In genomic region chr6:67140645-67141250, GRCm38 (mm10) we compare ENCODE assay signal across 19 mouse cellular contexts.
DNase-seq lines count a peak whose midpoint lies in the region; ATAC-seq lines count a peak whose summit lies in the region.
"Had no signal": no experiment of that assay in that cellular context is flagged by ENCODE, and none has a peak within 500 bp of the region (broad histone marks: within the 10 kb centered on the region; RNA-seq: fewer than 3 reads in every experiment).

No protein-coding gene starts in this region.

- H3K4me1 ChIP-seq in forebrain, embryonic 11.5 days (replicated peaks; ENCODE audit: control insufficient read depth, insufficient read depth, low read length), result no peaks in the 10 kb centered on the region
- H3K4me1 ChIP-seq in forebrain, embryonic 12.5 days, result no peaks in the 10 kb centered on the region
- no peaks in the 10 kb centered on the region for H3K4me1 ChIP-seq in stomach, embryonic 14.5 days (ENCODE audit: control insufficient read depth, insufficient read depth, low read length)
- peaks cover 12% of the 10 kb centered on the region; the same call in 1 of the 2 replicates for H3K4me1 ChIP-seq in kidney, embryonic 15.5 days
- H3K4me1 ChIP-seq: forebrain, embryonic 15.5 days; limb, embryonic 12.5 days; midbrain, embryonic 15.5 days had no signal

- 0 out of 2 replicates have a peak, but pooled peaks have one; percentile 5 for ATAC-seq in forebrain, embryonic 11.5 days (replicated peaks; ENCODE audit: low FRiP score)
- no peak for ATAC-seq in forebrain, embryonic 12.5 days (ENCODE audit: low FRiP score)
- peak; percentile 24; the same call in 1 of the 2 replicates for ATAC-seq in stomach, embryonic 14.5 days (ENCODE audit: insufficient number of reproducible peaks, insufficient read depth, low FRiP score, low read depth)
- no peak for ATAC-seq in kidney, embryonic 15.5 days (replicated peaks; ENCODE audit: low FRiP score)
- ATAC-seq: activated CD4-positive, CD25-positive, alpha-beta regulatory T cell, adult 4 months; forebrain, embryonic 15.5 days; midbrain, embryonic 15.5 days had no signal

- no peak overlapping the region for H3K9ac ChIP-seq in forebrain, embryonic 11.5 days (ENCODE audit: low read length)
- H3K9ac ChIP-seq in forebrain, embryonic 12.5 days, result no peak overlapping the region
- no peak overlapping the region for H3K9ac ChIP-seq in stomach, embryonic 14.5 days (replicated peaks; ENCODE audit: low read depth, low read length)
- H3K9ac ChIP-seq in kidney, embryonic 15.5 days, result no peak overlapping the region
- H3K9ac ChIP-seq: forebrain, embryonic 15.5 days; limb, embryonic 12.5 days; liver, embryonic 14.5 days; midbrain, embryonic 15.5 days had no signal

- no peak overlapping the region for H3K4me2 ChIP-seq in forebrain, embryonic 11.5 days (ENCODE audit: low read depth, low read length, severe bottlenecking)
- no peak overlapping the region for H3K4me2 ChIP-seq in forebrain, embryonic 12.5 days
- H3K4me2 ChIP-seq in stomach, embryonic 14.5 days (replicated peaks; ENCODE audit: low read depth, low read length), result no peak overlapping the region
- no peak overlapping the region for H3K4me2 ChIP-seq in kidney, embryonic 15.5 days
- H3K4me2 ChIP-seq: forebrain, embryonic 15.5 days; limb, embryonic 12.5 days; midbrain, embryonic 15.5 days had no signal

- intact Hi-C loops in heart, postnatal 10 days (cut with DNase I), result loop anchor here (1.0 to 2.0 kb wide), 3 partner anchors 18 to 177 kb away; partner anchors contain the start of gene Gadd45a

- no peak overlapping the region for H3K27ac ChIP-seq in forebrain, embryonic 11.5 days (ENCODE audit: low read depth, low read length)
- H3K27ac ChIP-seq in forebrain, embryonic 12.5 days, result no peak overlapping the region
- H3K27ac ChIP-seq in stomach, embryonic 14.5 days (ENCODE audit: low read length), result no peak overlapping the region
- H3K27ac ChIP-seq in kidney, embryonic 15.5 days, result no peak overlapping the region
- H3K27ac ChIP-seq: forebrain, embryonic 15.5 days; limb, embryonic 12.5 days; liver, embryonic 14.5 days; midbrain, embryonic 15.5 days had no signal

- H3K9me3 ChIP-seq in forebrain, embryonic 11.5 days (ENCODE audit: control insufficient read depth, low read length), result no peaks in the 10 kb centered on the region
- no peaks in the 10 kb centered on the region for H3K9me3 ChIP-seq in forebrain, embryonic 12.5 days
- no peaks in the 10 kb centered on the region for H3K9me3 ChIP-seq in stomach, embryonic 14.5 days (ENCODE audit: control insufficient read depth, low read depth, low read length)
- no peaks in the 10 kb centered on the region for H3K9me3 ChIP-seq in kidney, embryonic 15.5 days (replicated peaks)
- H3K9me3 ChIP-seq: forebrain, embryonic 15.5 days; limb, embryonic 12.5 days; midbrain, embryonic 15.5 days had no signal

- H3K36me3 ChIP-seq in forebrain, embryonic 11.5 days (ENCODE audit: control insufficient read depth, insufficient read depth, low read length), result no peaks in the 10 kb centered on the region
- H3K36me3 ChIP-seq in forebrain, embryonic 12.5 days (replicated peaks), result no peaks in the 10 kb centered on the region
- H3K36me3 ChIP-seq in stomach, embryonic 14.5 days (ENCODE audit: control insufficient read depth, insufficient read depth, low read length), result no peaks in the 10 kb centered on the region
- no peaks in the 10 kb centered on the region for H3K36me3 ChIP-seq in kidney, embryonic 15.5 days
- H3K36me3 ChIP-seq: forebrain, embryonic 15.5 days; limb, embryonic 12.5 days; midbrain, embryonic 15.5 days had no signal

- no peak overlapping the region for H3K4me3 ChIP-seq in forebrain, embryonic 11.5 days (ENCODE audit: low read depth, low read length)
- no peak overlapping the region for H3K4me3 ChIP-seq in forebrain, embryonic 12.5 days (replicated peaks)
- H3K4me3 ChIP-seq in stomach, embryonic 14.5 days (ENCODE audit: low read depth, low read length), result no peak overlapping the region
- H3K4me3 ChIP-seq in kidney, embryonic 15.5 days (replicated peaks), result no peak overlapping the region
- H3K4me3 ChIP-seq: forebrain, embryonic 15.5 days; limb, embryonic 12.5 days; midbrain, embryonic 15.5 days had no signal

- H3K27me3 ChIP-seq in forebrain, embryonic 11.5 days (ENCODE audit: control insufficient read depth, insufficient read depth, low read length), result no peaks in the 10 kb centered on the region
- no peaks in the 10 kb centered on the region for H3K27me3 ChIP-seq in forebrain, embryonic 12.5 days
- H3K27me3 ChIP-seq in stomach, embryonic 14.5 days (ENCODE audit: control insufficient read depth, insufficient read depth, low read length), result no peaks in the 10 kb centered on the region
- no peaks in the 10 kb centered on the region for H3K27me3 ChIP-seq in kidney, embryonic 15.5 days
- H3K27me3 ChIP-seq: forebrain, embryonic 15.5 days; limb, embryonic 12.5 days; midbrain, embryonic 15.5 days had no signal

- 89% methylated on average over 6 of the region's 6 CpGs for WGBS in forebrain, embryonic 11.5 days
- 76% methylated on average over 6 of the region's 6 CpGs for WGBS in forebrain, embryonic 12.5 days
- 60% methylated on average over 6 of the region's 6 CpGs for WGBS in stomach, embryonic 14.5 days
- WGBS in kidney, embryonic 15.5 days, result 67% methylated on average over 6 of the region's 6 CpGs

- DNase-seq in forebrain, embryonic 11.5 days (ENCODE audit: low spot score), result no peak
- peak; percentile 36 for DNase-seq in NIH3T3 (ENCODE audit: low read depth)
- peak; percentile 31 to 48 for DNase-seq in heart, postnatal 10 days
- no peak for DNase-seq in spleen, postnatal 4 days (ENCODE audit: low spot score in 2 of 2)
- DNase-seq in cerebellum, adult 9-11 months, result no peak
- DNase-seq: adrenal gland, postnatal 25 days; cerebellum, adult 2 months; kidney, adult 11 months; kidney, postnatal 25 days; layer of hippocampus, adult 9-11 months; thymus, postnatal 25 days had no signal

Comparison
In these comparisons a context has a peak if more than half of its experiments do, and no peak if none do; other contexts are left out.
1. ATAC-seq: peak in forebrain, embryonic 11.5 days (single experiment) and stomach, embryonic 14.5 days (single experiment); none in forebrain, embryonic 12.5 days (single experiment) and kidney, embryonic 15.5 days (single experiment).
2. DNase-seq: peak in NIH3T3 (single experiment) and heart, postnatal 10 days (2 of 2); none in forebrain, embryonic 11.5 days (single experiment), spleen, postnatal 4 days (0 of 2) and cerebellum, adult 9-11 months (single experiment).